14 mouse cellular contexts compared by ENCODE assay signal in genomic region chr10:70874994-70875538, GRCm38 (mm10).
DNase-seq lines count a peak whose midpoint lies in the region; ATAC-seq lines count a peak whose summit lies in the region.
"Had no signal": no experiment of that assay in that cellular context is flagged by ENCODE, and none has a peak within 500 bp of the region (broad histone marks: within the 10 kb centered on the region; RNA-seq: fewer than 3 reads in every experiment).

No protein-coding gene starts in this region.

- no peaks in the 10 kb centered on the region for H3K36me3 ChIP-seq in embryonic facial prominence, embryonic 10.5 days (replicated peaks)
- no peaks in the 10 kb centered on the region for H3K36me3 ChIP-seq in hindbrain, embryonic 15.5 days
- H3K36me3 ChIP-seq in neural tube, embryonic 13.5 days, result no peaks in the 10 kb centered on the region
- H3K36me3 ChIP-seq in heart, embryonic 11.5 days (ENCODE audit: control insufficient read depth, insufficient read depth, low read length), result no peaks in the 10 kb centered on the region
- H3K36me3 ChIP-seq: forebrain, embryonic 12.5 days had no signal

- H3K27ac ChIP-seq in embryonic facial prominence, embryonic 10.5 days (replicated peaks), result no peak overlapping the region
- H3K27ac ChIP-seq in hindbrain, embryonic 15.5 days (replicated peaks), result no peak overlapping the region
- H3K27ac ChIP-seq in neural tube, embryonic 13.5 days (replicated peaks), result no peak overlapping the region
- H3K27ac ChIP-seq in heart, embryonic 11.5 days (ENCODE audit: low read depth, low read length), result no peak overlapping the region
- H3K27ac ChIP-seq: heart, adult 2 months; stomach, postnatal 0 days had no signal

- no peak overlapping the region for H3K4me3 ChIP-seq in embryonic facial prominence, embryonic 10.5 days
- H3K4me3 ChIP-seq in hindbrain, embryonic 15.5 days, result no peak overlapping the region
- H3K4me3 ChIP-seq in neural tube, embryonic 13.5 days, result no peak overlapping the region
- no peak overlapping the region for H3K4me3 ChIP-seq in heart, embryonic 11.5 days (ENCODE audit: low read depth, low read length)
- H3K4me3 ChIP-seq: forebrain, embryonic 12.5 days; heart, adult 2 months; myocyte had no signal

- H3K27me3 ChIP-seq in embryonic facial prominence, embryonic 10.5 days (replicated peaks; ENCODE audit: low read depth, poor library complexity, severe bottlenecking), result no peaks in the 10 kb centered on the region
- no peaks in the 10 kb centered on the region for H3K27me3 ChIP-seq in hindbrain, embryonic 15.5 days
- H3K27me3 ChIP-seq in neural tube, embryonic 13.5 days, result no peaks in the 10 kb centered on the region
- no peaks in the 10 kb centered on the region for H3K27me3 ChIP-seq in heart, embryonic 11.5 days (ENCODE audit: control insufficient read depth, insufficient read depth, low read length)
- H3K27me3 ChIP-seq: forebrain, embryonic 12.5 days had no signal

- H3K9ac ChIP-seq in hindbrain, embryonic 15.5 days, result no peak overlapping the region
- H3K9ac ChIP-seq in neural tube, embryonic 13.5 days, result no peak overlapping the region
- H3K9ac ChIP-seq in heart, embryonic 11.5 days (ENCODE audit: low read depth, low read length), result no peak overlapping the region
- H3K9ac ChIP-seq: forebrain, embryonic 12.5 days had no signal

- 0 out of 2 replicates have a peak, but pooled peaks cover 6% of the 10 kb centered on the region for H3K4me1 ChIP-seq in embryonic facial prominence, embryonic 10.5 days
- peaks cover 3% of the 10 kb centered on the region; the same call in 1 of the 2 replicates for H3K4me1 ChIP-seq in hindbrain, embryonic 15.5 days (replicated peaks)
- H3K4me1 ChIP-seq in neural tube, embryonic 13.5 days (replicated peaks), result peaks cover 13% of the 10 kb centered on the region
- H3K4me1 ChIP-seq in heart, embryonic 11.5 days (ENCODE audit: control insufficient read depth, insufficient read depth, low read length), result no peaks in the 10 kb centered on the region

- no peak for ATAC-seq in hindbrain, embryonic 15.5 days (ENCODE audit: low FRiP score, low read depth)
- no peak for ATAC-seq in neural tube, embryonic 13.5 days (ENCODE audit: low read depth)
- no peak for ATAC-seq in heart, embryonic 11.5 days (replicated peaks; ENCODE audit: insufficient number of reproducible peaks, low FRiP score, low TSS enrichment)

- H3K4me2 ChIP-seq in hindbrain, embryonic 15.5 days, result peak overlapping the region; percentile 31
- H3K4me2 ChIP-seq in neural tube, embryonic 13.5 days, result peak overlapping the region; percentile 16
- H3K4me2 ChIP-seq in heart, embryonic 11.5 days, result no peak overlapping the region
- H3K4me2 ChIP-seq: forebrain, embryonic 12.5 days had no signal

- DNase-seq in kidney, postnatal 4 days, result peak; percentile 8 to 21
- no peak for DNase-seq in kidney, adult 8-10 months
- DNase-seq in embryonic facial prominence, embryonic 10.5 days (ENCODE audit: low spot score), result peak; percentile 37
- no peak for DNase-seq in lung, postnatal 10 days
- DNase-seq in layer of hippocampus, adult 9-10 months (ENCODE audit: low spot score), result no peak
- DNase-seq: heart, adult 2 months; layer of hippocampus, postnatal 36 days; lung, postnatal 14 days had no signal

- H3K9me3 ChIP-seq in embryonic facial prominence, embryonic 10.5 days, result no peaks in the 10 kb centered on the region
- H3K9me3 ChIP-seq in hindbrain, embryonic 15.5 days, result no peaks in the 10 kb centered on the region
- no peaks in the 10 kb centered on the region for H3K9me3 ChIP-seq in neural tube, embryonic 13.5 days
- H3K9me3 ChIP-seq in heart, embryonic 11.5 days (replicated peaks; ENCODE audit: control insufficient read depth, low read length), result no peaks in the 10 kb centered on the region
- H3K9me3 ChIP-seq: forebrain, embryonic 12.5 days had no signal

- WGBS in embryonic facial prominence, embryonic 10.5 days, result 42% methylated on average over 12 of the region's 12 CpGs
- 22% methylated on average over 12 of the region's 12 CpGs for WGBS in hindbrain, embryonic 15.5 days
- WGBS in neural tube, embryonic 13.5 days, result 15% methylated on average over 12 of the region's 12 CpGs
- WGBS in heart, embryonic 11.5 days (ENCODE audit: insufficient replicate concordance), result 66% methylated on average over 12 of the region's 12 CpGs

Comparison
In these comparisons a context has a peak if more than half of its experiments do, and no peak if none do; other contexts are left out.
1. DNase-seq: peak in kidney, postnatal 4 days (2 of 2) and embryonic facial prominence, embryonic 10.5 days (single experiment); none in kidney, adult 8-10 months (0 of 2), lung, postnatal 10 days (single experiment) and layer of hippocampus, adult 9-10 months (single experiment).